ENCODE assay signal across 27 mouse cellular contexts in the genomic region with DNA sequence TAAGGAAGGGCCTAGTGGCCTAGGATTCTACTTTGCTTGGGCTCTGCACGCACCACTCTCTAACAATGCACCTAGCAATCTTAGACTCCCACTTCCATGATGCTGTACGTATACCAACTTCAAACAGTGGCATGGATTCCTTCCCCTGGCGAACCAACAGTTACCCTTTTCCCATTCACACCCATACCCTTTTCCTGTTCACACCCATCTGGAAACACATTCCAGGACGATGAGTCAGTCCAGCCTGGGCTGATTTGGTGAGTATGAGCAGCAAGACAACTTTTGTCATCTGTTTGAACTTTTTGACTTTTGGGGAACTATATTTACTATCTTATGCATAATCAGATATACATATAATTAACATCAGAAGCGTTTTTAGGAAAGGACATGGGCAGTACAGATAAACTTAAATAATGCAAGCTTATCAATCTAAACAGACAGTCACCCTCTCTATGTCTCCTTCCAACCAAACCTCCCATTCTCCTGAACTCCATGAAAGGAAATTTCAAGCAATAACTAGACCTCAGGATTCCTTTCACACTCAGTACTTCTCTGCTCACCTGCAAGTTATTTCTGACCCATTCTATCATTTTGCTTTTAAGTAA.
DNase-seq lines count a peak whose midpoint lies in the region; TF ChIP-seq lines count a peak whose summit lies in the region.
"Had no signal": no experiment of that assay in that cellular context is flagged by ENCODE, and none has a peak within 500 bp of the region (broad histone marks: within the 10 kb centered on the region; RNA-seq: fewer than 3 reads in every experiment).

No protein-coding gene starts in this region.

- DNase-seq in MEL (ENCODE audit: low read depth, low spot score) (no peak), R1 (ENCODE audit: low read depth, low spot score) (peak; percentile 83)
- no peak for DNase-seq in lung, postnatal 36 days
- DNase-seq in layer of hippocampus, adult 18-20 months (ENCODE audit: low spot score in 2 of 2), result no peak
- no peak for DNase-seq in gastrocnemius, postnatal 25 days
- no peak for DNase-seq in kidney, postnatal 25 days
- DNase-seq: adrenal gland, adult 8-10 months; adrenal gland, postnatal 36 days; B cell, adult 2 months; cerebellum, adult 18-20 months; cerebellum, adult 9-10 months; cerebellum, postnatal 14 days; gastrocnemius, postnatal 10 days; heart, adult 11 months; kidney, adult 11 months had no signal

- H3K79me2 ChIP-seq in C2C12 (ENCODE audit: control insufficient read depth, insufficient read depth) (no peaks in the 10 kb centered on the region), MEL (ENCODE audit: control insufficient read depth, insufficient read depth, low read length, poor library complexity) (no peaks in the 10 kb centered on the region), myocyte (ENCODE audit: control insufficient read depth, insufficient read depth) (no peaks in the 10 kb centered on the region)

- no peaks in the 10 kb centered on the region for H3K9me3 ChIP-seq in MEL (replicated peaks; ENCODE audit: insufficient read depth, low read length)
- H3K9me3 ChIP-seq: embryonic facial prominence, embryonic 12.5 days; embryonic facial prominence, embryonic 15.5 days; forebrain, embryonic 12.5 days; forebrain, embryonic 15.5 days; G1E; hindbrain, embryonic 12.5 days; hindbrain, embryonic 15.5 days; intestine, embryonic 15.5 days had no signal

- no peaks in the 10 kb centered on the region for H3K27me3 ChIP-seq in C2C12 (ENCODE audit: control insufficient read depth, insufficient read depth, insufficient read length)
- H3K27me3 ChIP-seq in MEL (ENCODE audit: control insufficient read depth in 1 of 2, insufficient read depth in 2 of 2, low read length in 2 of 2), result no peaks in the 10 kb centered on the region
- no peaks in the 10 kb centered on the region for H3K27me3 ChIP-seq in myocyte (ENCODE audit: control insufficient read depth, insufficient read depth, insufficient read length)
- H3K27me3 ChIP-seq: embryonic facial prominence, embryonic 12.5 days; embryonic facial prominence, embryonic 15.5 days; forebrain, embryonic 12.5 days; forebrain, embryonic 15.5 days; hindbrain, embryonic 12.5 days; hindbrain, embryonic 15.5 days; intestine, embryonic 15.5 days; Patski had no signal

- TF ChIP-seq CTCF in C2C12 (IDR thresholded peaks at IDR 0.05; ENCODE audit: control insufficient read depth, insufficient read depth, insufficient read length) (no peak), MEL (IDR thresholded peaks at IDR 0.05 in 2 of 3, conservative IDR thresholded peaks at IDR 0.05 in 1 of 3; ENCODE audit: control insufficient read depth in 1 of 3, insufficient read depth in 1 of 3, low read depth in 2 of 3, low read length in 3 of 3, poor library complexity in 1 of 3, severe bottlenecking in 1 of 3) (no peak)

- H3K9ac ChIP-seq in MEL (ENCODE audit: control insufficient read depth, low read depth, low read length, poor library complexity, severe bottlenecking), result no peak overlapping the region
- H3K9ac ChIP-seq: embryonic facial prominence, embryonic 12.5 days; embryonic facial prominence, embryonic 15.5 days; forebrain, embryonic 12.5 days; forebrain, embryonic 15.5 days; hindbrain, embryonic 12.5 days; hindbrain, embryonic 15.5 days; intestine, embryonic 15.5 days had no signal

- H3K79me3 ChIP-seq in C2C12 (ENCODE audit: low read depth), result no peaks in the 10 kb centered on the region

- H3ac ChIP-seq in C2C12 (ENCODE audit: control insufficient read depth, insufficient read length, low read depth), result no peak overlapping the region
- H3ac ChIP-seq in myocyte (ENCODE audit: control insufficient read depth, insufficient read length), result no peak overlapping the region

- no peak overlapping the region for H3K4me2 ChIP-seq in myocyte (ENCODE audit: low read depth)
- H3K4me2 ChIP-seq: embryonic facial prominence, embryonic 12.5 days; embryonic facial prominence, embryonic 15.5 days; forebrain, embryonic 12.5 days; forebrain, embryonic 15.5 days; heart, embryonic 11.5 days; hindbrain, embryonic 12.5 days; hindbrain, embryonic 15.5 days; intestine, embryonic 15.5 days had no signal

- TF ChIP-seq EP300 in MEL (IDR thresholded peaks at IDR 0.05; ENCODE audit: low read depth in 1 of 2, low read length in 2 of 2), result peak in 1 of 2 experiments; percentile 67; a peak in 2 of 4 replicates

- no peak for TF ChIP-seq POLR2A in MEL (IDR thresholded peaks at IDR 0.05; ENCODE audit: control insufficient read depth in 1 of 2, insufficient read depth in 1 of 2, low read depth in 1 of 2, low read length in 2 of 2, poor library complexity in 1 of 2)
- TF ChIP-seq POLR2A in myocyte (IDR thresholded peaks at IDR 0.05; ENCODE audit: insufficient read length, low read depth), result no peak

- no peak overlapping the region for H3K4me3 ChIP-seq in C2C12 (ENCODE audit: insufficient read depth, poor library complexity, severe bottlenecking)
- no peak overlapping the region for H3K4me3 ChIP-seq in MEL (ENCODE audit: control insufficient read depth in 1 of 2, insufficient read depth in 1 of 2, low read depth in 2 of 2, low read length in 2 of 2)
- no peak overlapping the region for H3K4me3 ChIP-seq in myocyte
- H3K4me3 ChIP-seq: embryonic facial prominence, embryonic 12.5 days; embryonic facial prominence, embryonic 15.5 days; forebrain, embryonic 12.5 days; forebrain, embryonic 15.5 days; hindbrain, embryonic 12.5 days; hindbrain, embryonic 15.5 days; intestine, embryonic 15.5 days had no signal

- H3K4me1 ChIP-seq in MEL (ENCODE audit: control insufficient read depth in 1 of 2, insufficient read depth in 2 of 2, low read length in 2 of 2), result peaks cover 0 to 3% of the 10 kb centered on the region in 2 experiments; a peak in 1 of 4 replicates
- H3K4me1 ChIP-seq: embryonic facial prominence, embryonic 12.5 days; embryonic facial prominence, embryonic 15.5 days; forebrain, embryonic 12.5 days; forebrain, embryonic 15.5 days; hindbrain, embryonic 12.5 days; hindbrain, embryonic 15.5 days; intestine, embryonic 15.5 days had no signal

- no peak for TF ChIP-seq RAD21 in MEL (IDR thresholded peaks at IDR 0.05; ENCODE audit: low read depth, low read length)

- no peaks in the 10 kb centered on the region for H3K36me3 ChIP-seq in C2C12 (ENCODE audit: control insufficient read depth, insufficient read depth)
- H3K36me3 ChIP-seq in MEL (ENCODE audit: control insufficient read depth in 1 of 2, insufficient read depth in 2 of 2, low read length in 2 of 2), result no peaks in the 10 kb centered on the region; a peak in 1 of 4 replicates
- no peaks in the 10 kb centered on the region for H3K36me3 ChIP-seq in myocyte (ENCODE audit: control insufficient read depth, insufficient read depth)
- H3K36me3 ChIP-seq: embryonic facial prominence, embryonic 12.5 days; embryonic facial prominence, embryonic 15.5 days; forebrain, embryonic 12.5 days; forebrain, embryonic 15.5 days; G1E; hindbrain, embryonic 12.5 days; hindbrain, embryonic 15.5 days; intestine, embryonic 15.5 days had no signal

- H3K27ac ChIP-seq in MEL (ENCODE audit: control insufficient read depth, low read depth, low read length), result no peak overlapping the region
- H3K27ac ChIP-seq: embryonic facial prominence, embryonic 12.5 days; embryonic facial prominence, embryonic 15.5 days; forebrain, embryonic 12.5 days; forebrain, embryonic 15.5 days; hindbrain, embryonic 12.5 days; hindbrain, embryonic 15.5 days; intestine, embryonic 15.5 days had no signal

TF ChIP-seq in C2C12, 6 proteins besides CTCF, POLR2A, EP300 and RAD21:
- peak; percentile 73 for TF ChIP-seq FOSL1 (IDR thresholded peaks at IDR 0.05; ENCODE audit: insufficient read depth, low read length, poor library complexity, severe bottlenecking)
- no peak for TF ChIP-seq MYOG (IDR thresholded peaks at IDR 0.05; ENCODE audit: control insufficient read depth, extremely low read depth, insufficient read length)
- peak; percentile 89 for TF ChIP-seq MAX (IDR thresholded peaks at IDR 0.05)
- no peak for TF ChIP-seq MYOD1 (IDR thresholded peaks at IDR 0.05; ENCODE audit: control insufficient read depth, insufficient read length, low read depth)
- no peak for TF ChIP-seq USF1 (IDR thresholded peaks at IDR 0.05; ENCODE audit: low read depth)

TF ChIP-seq in MEL, 35 proteins besides CTCF, POLR2A, EP300 and RAD21:
- TF ChIP-seq E2F4 (IDR thresholded peaks at IDR 0.05; ENCODE audit: borderline replicate concordance, low read depth, low read length) (no peak), USF2 (IDR thresholded peaks at IDR 0.05; ENCODE audit: borderline replicate concordance in 1 of 2, insufficient read depth in 1 of 2, low read depth in 1 of 2, low read length in 2 of 2) (no peak), TCF12 (IDR thresholded peaks at IDR 0.05; ENCODE audit: low read depth, low read length) (peak; percentile 74; the same call in 1 of the 2 replicates), HCFC1 (IDR thresholded peaks at IDR 0.05; ENCODE audit: low read depth, low read length) (no peak), ZKSCAN1 (IDR thresholded peaks at IDR 0.05; ENCODE audit: low read depth, low read length) (no peak), ETS1 (IDR thresholded peaks at IDR 0.05; ENCODE audit: low read depth, low read length) (peak; percentile 47; the same call in 1 of the 2 replicates), MAZ (IDR thresholded peaks at IDR 0.05; ENCODE audit: low read depth, low read length) (no peak)

TF ChIP-seq in myocyte, 11 proteins besides CTCF, POLR2A, EP300 and RAD21:
- TF ChIP-seq MYOD1 (IDR thresholded peaks at IDR 0.05; ENCODE audit: control insufficient read depth in 1 of 3, insufficient read length in 2 of 3, low read depth in 2 of 3), result no peak
- no peak for TF ChIP-seq CEBPB (IDR thresholded peaks at IDR 0.05; ENCODE audit: insufficient read depth, poor library complexity, severe bottlenecking)
- TF ChIP-seq MAX (IDR thresholded peaks at IDR 0.05; ENCODE audit: low read depth), result peak; percentile 53
- TF ChIP-seq SRF (IDR thresholded peaks at IDR 0.05; ENCODE audit: control insufficient read depth, insufficient read length, low read depth), result no peak
- TF ChIP-seq E2F4 (IDR thresholded peaks at IDR 0.05; ENCODE audit: insufficient read depth), result no peak
TF ChIP-seq in myocyte: peak in this region for 1.
